Mouse (Mus musculus): Measurements from ENCODE around the gene Arhgef7. TPM values are rescaled to one million over a fixed set of nuclear protein-coding genes. Genes with fewer than 3 reads are reported as not detected.

Gene Arhgef7
- polyA plus RNA-seq, 1 experiment: 27.4 TPM

- H3K4me1 ChIP-seq (ENCODE audit: control insufficient read depth, insufficient read depth, insufficient read length, low read length): no peaks in the 10 kb centered on the region
- TF ChIP-seq CTCF (IDR thresholded peaks at IDR 0.05; ENCODE audit: extremely low read depth, insufficient read length, insufficient replicate concordance, low read depth, low read length) (no peak), POLR2A (IDR thresholded peaks at IDR 0.05; ENCODE audit: low read depth, low read length) (no peak)
- no peaks in the 10 kb centered on the region for H3K36me3 ChIP-seq (ENCODE audit: control insufficient read depth, insufficient read depth, low read length)
- H3K27me3 ChIP-seq (ENCODE audit: control insufficient read depth, insufficient read depth, low read length): no peaks in the 10 kb centered on the region
- 76% methylated on average over 5 of the region's 5 CpGs for WGBS
- no peak overlapping the region for H3K4me3 ChIP-seq (ENCODE audit: low read depth, low read length)
- H3K27ac ChIP-seq (ENCODE audit: insufficient read depth, low read depth, low read length): no peak overlapping the region
Observed at GRCm38 (mm10) chr8:11693972-11694371, 33.5 kb upstream of the Arhgef7 start.

DNA sequence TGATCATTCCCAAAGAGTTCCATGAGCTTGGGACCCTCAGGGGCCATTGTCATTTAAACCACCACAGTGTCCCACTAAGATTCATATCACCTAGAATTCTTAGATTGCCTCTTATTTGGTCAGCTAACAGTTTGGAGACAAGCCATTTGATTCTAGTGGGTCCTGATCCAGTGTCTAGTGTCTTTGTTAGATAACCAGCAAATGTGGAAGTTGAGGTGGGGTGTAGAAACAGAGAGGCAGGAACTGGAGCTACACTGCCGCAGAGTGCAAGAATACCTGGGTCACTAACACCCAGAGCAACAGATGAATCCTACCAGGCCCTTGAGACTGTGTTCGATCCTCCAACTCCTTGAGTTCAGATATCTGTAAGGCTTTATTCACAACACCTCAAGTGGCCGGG, 31.3 kb upstream of the Arhgef7 start:
- TF ChIP-seq CTCF (IDR thresholded peaks at IDR 0.05; ENCODE audit: extremely low read depth, insufficient read length, insufficient replicate concordance, low read depth, low read length): no peak
- TF ChIP-seq POLR2A (IDR thresholded peaks at IDR 0.05; ENCODE audit: low read depth, low read length): no peak
- Histone ChIP-seq H3K27me3 (ENCODE audit: control insufficient read depth, insufficient read depth, low read length) (no peaks in the 10 kb centered on the region), H3K27ac (ENCODE audit: insufficient read depth, low read depth, low read length) (no peak overlapping the region), H3K4me3 (ENCODE audit: low read depth, low read length) (no peak overlapping the region), H3K36me3 (ENCODE audit: control insufficient read depth, insufficient read depth, low read length) (no peaks in the 10 kb centered on the region), H3K4me1 (ENCODE audit: control insufficient read depth, insufficient read depth, insufficient read length, low read length) (peaks cover 6% of the 10 kb centered on the region; the same call in 1 of the 2 replicates)
- 86% methylated on average over 3 of the region's 3 CpGs for WGBS

DNA sequence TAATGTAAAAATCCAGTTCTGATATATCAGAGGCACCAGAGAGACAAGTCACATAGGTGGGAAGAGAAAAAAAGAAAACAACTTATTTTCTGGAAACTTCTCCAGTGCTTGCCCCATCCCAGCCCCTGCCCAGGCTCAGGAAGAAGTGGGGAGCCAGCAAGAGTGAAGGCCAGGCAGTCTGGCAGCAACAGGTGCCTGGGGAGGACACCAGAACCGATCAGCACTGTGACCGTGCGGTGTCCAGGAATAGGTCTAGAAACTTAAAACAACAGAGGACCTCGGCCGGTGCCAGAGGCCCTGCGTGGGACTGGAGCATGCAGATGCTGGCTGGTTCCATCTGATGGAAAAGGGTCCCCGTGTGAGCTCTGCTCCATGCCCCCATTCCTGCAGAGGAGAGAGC, 30.1 kb upstream of the Arhgef7 start:
- WGBS: 94% methylated on average over 7 of the region's 7 CpGs
- Histone ChIP-seq H3K4me1 (ENCODE audit: control insufficient read depth, insufficient read depth, insufficient read length, low read length) (peaks cover 11% of the 10 kb centered on the region; the same call in 1 of the 2 replicates), H3K27ac (ENCODE audit: insufficient read depth, low read depth, low read length) (no peak overlapping the region), H3K36me3 (ENCODE audit: control insufficient read depth, insufficient read depth, low read length) (no peaks in the 10 kb centered on the region), H3K27me3 (ENCODE audit: control insufficient read depth, insufficient read depth, low read length) (no peaks in the 10 kb centered on the region), H3K4me3 (ENCODE audit: low read depth, low read length) (no peak overlapping the region)
- TF ChIP-seq POLR2A (IDR thresholded peaks at IDR 0.05; ENCODE audit: low read depth, low read length) (no peak), CTCF (IDR thresholded peaks at IDR 0.05; ENCODE audit: extremely low read depth, insufficient read length, insufficient replicate concordance, low read depth, low read length) (no peak)

- WGBS: 92% methylated on average over 5 of the region's 5 CpGs
- H3K36me3 ChIP-seq (ENCODE audit: control insufficient read depth, insufficient read depth, low read length): no peaks in the 10 kb centered on the region
- H3K27ac ChIP-seq (ENCODE audit: insufficient read depth, low read depth, low read length): no peak overlapping the region
- peaks cover 11% of the 10 kb centered on the region; the same call in 1 of the 2 replicates for H3K4me1 ChIP-seq (ENCODE audit: control insufficient read depth, insufficient read depth, insufficient read length, low read length)
- TF ChIP-seq CTCF (IDR thresholded peaks at IDR 0.05; ENCODE audit: extremely low read depth, insufficient read length, insufficient replicate concordance, low read depth, low read length) (no peak), POLR2A (IDR thresholded peaks at IDR 0.05; ENCODE audit: low read depth, low read length) (no peak)
- H3K4me3 ChIP-seq (ENCODE audit: low read depth, low read length): no peak overlapping the region
- H3K27me3 ChIP-seq (ENCODE audit: control insufficient read depth, insufficient read depth, low read length): no peaks in the 10 kb centered on the region
Observed at GRCm38 (mm10) chr8:11699442-11700001, 28.0 kb upstream of the Arhgef7 start.

DNA sequence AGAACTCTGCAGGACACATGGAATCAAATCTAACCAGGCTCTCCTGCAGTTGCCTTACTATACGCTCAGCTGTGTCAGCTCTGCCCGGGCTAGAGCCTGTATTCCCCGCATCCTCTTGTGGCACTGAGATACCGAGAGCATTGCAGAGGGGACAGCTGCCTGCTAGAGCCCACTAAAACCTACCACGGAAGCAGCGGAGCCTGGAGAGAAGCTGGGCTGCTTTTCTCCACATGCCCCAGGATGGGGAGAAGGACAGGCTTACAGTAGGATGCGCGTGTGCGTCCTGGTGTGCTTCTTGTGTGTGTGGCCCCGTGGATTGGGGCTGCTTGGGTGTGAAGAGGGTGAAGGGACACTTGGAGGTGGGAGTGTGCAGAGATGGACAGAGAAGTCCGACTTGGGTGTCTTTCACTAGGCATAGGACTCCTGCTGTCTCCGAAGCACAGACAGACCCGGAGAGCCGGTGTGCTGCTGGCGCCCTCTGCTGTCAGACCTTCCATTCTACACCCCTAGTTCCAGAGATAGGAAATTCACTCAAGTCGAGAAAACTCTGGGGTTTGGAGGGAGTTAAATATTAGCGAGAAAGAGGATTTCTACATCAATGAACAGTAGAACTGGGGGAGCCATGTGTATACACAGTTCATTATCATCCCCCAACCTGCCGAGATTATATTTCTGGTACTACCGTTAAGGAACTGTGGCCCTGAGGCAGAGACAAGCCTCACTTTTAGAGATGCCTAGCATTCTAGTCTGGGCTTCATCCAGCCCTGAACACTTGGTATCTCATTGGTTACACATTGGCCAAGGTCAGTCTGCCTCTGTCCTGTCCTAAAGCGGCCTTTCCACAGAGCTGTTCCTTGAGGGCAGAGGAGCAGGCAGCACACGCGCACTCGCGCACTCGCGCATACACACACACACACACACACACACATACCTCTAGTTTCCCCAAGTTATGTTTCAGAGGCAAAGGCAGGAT, 27.2 kb upstream of the Arhgef7 start:
- WGBS: 30% methylated on average over 26 of the region's 26 CpGs
- Histone ChIP-seq H3K4me1 (ENCODE audit: control insufficient read depth, insufficient read depth, insufficient read length, low read length) (peaks cover 11% of the 10 kb centered on the region; the same call in 1 of the 2 replicates), H3K27ac (ENCODE audit: insufficient read depth, low read depth, low read length) (no peak overlapping the region), H3K36me3 (ENCODE audit: control insufficient read depth, insufficient read depth, low read length) (no peaks in the 10 kb centered on the region), H3K27me3 (ENCODE audit: control insufficient read depth, insufficient read depth, low read length) (no peaks in the 10 kb centered on the region), H3K4me3 (ENCODE audit: low read depth, low read length) (peak overlapping the region; percentile 46)
- TF ChIP-seq CTCF (IDR thresholded peaks at IDR 0.05; ENCODE audit: extremely low read depth, insufficient read length, insufficient replicate concordance, low read depth, low read length) (peak; percentile 91), POLR2A (IDR thresholded peaks at IDR 0.05; ENCODE audit: low read depth, low read length) (no peak)

DNA sequence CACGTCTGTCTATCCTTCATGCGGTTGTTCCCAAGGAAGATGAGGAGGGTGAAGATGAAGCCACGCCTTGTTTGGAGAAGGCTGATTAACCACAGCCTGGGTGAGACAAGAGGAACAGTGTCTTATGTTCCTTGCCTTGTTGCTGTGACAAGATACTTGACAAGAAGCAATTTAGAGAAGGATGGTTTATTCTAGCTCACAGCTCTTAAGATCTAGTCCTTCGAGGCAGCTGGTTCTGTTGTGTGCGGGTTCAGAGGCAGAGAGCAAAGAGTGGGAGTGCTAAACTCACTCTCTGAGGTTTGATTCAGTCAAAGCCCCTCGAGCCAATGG, 26.5 kb upstream of the Arhgef7 start, which contains the start of gene 1700016D06Rik:
1700016D06Rik (minus strand) TSS at position 31 of the 330 bp plus-strand sequence.
- peak within 1 kb of the TSS; percentile 46 for H3K4me3 ChIP-seq (ENCODE audit: low read depth, low read length)
- WGBS: 23% methylated on average over 6 of the region's 6 CpGs
- no peak for TF ChIP-seq POLR2A (IDR thresholded peaks at IDR 0.05; ENCODE audit: low read depth, low read length)
- TF ChIP-seq CTCF (IDR thresholded peaks at IDR 0.05; ENCODE audit: extremely low read depth, insufficient read length, insufficient replicate concordance, low read depth, low read length): no peak

DNA sequence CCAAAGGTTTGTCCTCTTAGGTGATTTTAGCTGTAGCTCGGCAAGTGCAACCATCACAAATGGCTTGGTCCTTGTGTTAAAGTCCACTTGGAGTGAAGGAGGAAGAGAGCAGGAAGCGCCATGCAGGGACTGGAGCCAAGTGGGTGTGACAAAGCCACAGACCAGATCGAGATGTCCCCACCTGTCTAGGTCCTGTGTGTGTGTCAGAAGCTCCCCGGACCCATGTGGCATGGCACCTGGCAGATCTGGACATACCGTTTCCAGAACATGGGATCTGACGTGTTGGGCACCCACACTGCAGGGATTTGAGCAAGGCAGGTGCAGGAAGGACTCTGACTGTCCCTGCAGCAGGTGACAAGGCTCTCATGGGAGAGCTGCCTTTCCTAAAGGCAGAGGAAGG, 26.1 kb upstream of the Arhgef7 start:
- 33% methylated on average over 6 of the region's 6 CpGs for WGBS
- Histone ChIP-seq H3K36me3 (ENCODE audit: control insufficient read depth, insufficient read depth, low read length) (no peaks in the 10 kb centered on the region), H3K4me3 (ENCODE audit: low read depth, low read length) (peak overlapping the region; percentile 12; the same call in 1 of the 2 replicates), H3K27me3 (ENCODE audit: control insufficient read depth, insufficient read depth, low read length) (no peaks in the 10 kb centered on the region), H3K27ac (ENCODE audit: insufficient read depth, low read depth, low read length) (0 out of 2 replicates have a peak overlapping the region, but pooled peaks have one; percentile 7), H3K4me1 (ENCODE audit: control insufficient read depth, insufficient read depth, insufficient read length, low read length) (peaks cover 11% of the 10 kb centered on the region)
- TF ChIP-seq POLR2A (IDR thresholded peaks at IDR 0.05; ENCODE audit: low read depth, low read length) (no peak), CTCF (IDR thresholded peaks at IDR 0.05; ENCODE audit: extremely low read depth, insufficient read length, insufficient replicate concordance, low read depth, low read length) (no peak)

More for the DNA sequence above, 26.5 kb upstream of the Arhgef7 start, which contains the start of gene 1700016D06Rik:
- Histone ChIP-seq H3K4me1 (ENCODE audit: control insufficient read depth, insufficient read depth, insufficient read length, low read length) (peaks cover 11% of the 10 kb centered on the region), H3K27me3 (ENCODE audit: control insufficient read depth, insufficient read depth, low read length) (no peaks in the 10 kb centered on the region), H3K36me3 (ENCODE audit: control insufficient read depth, insufficient read depth, low read length) (no peaks in the 10 kb centered on the region), H3K27ac (ENCODE audit: insufficient read depth, low read depth, low read length) (0 out of 2 replicates have a peak within 1 kb of the TSS, but pooled peaks have one; percentile 7)

Measured in small intestine, adult 2 months (tissue).